Mouse (Mus musculus): Measurements from ENCODE around the gene Sytl3.
"Not testable (repeated sequence)": the region's sequence is repeated elsewhere in the genome, so short reads cannot be mapped to it uniquely, and the experiment has no call there.

DNA sequence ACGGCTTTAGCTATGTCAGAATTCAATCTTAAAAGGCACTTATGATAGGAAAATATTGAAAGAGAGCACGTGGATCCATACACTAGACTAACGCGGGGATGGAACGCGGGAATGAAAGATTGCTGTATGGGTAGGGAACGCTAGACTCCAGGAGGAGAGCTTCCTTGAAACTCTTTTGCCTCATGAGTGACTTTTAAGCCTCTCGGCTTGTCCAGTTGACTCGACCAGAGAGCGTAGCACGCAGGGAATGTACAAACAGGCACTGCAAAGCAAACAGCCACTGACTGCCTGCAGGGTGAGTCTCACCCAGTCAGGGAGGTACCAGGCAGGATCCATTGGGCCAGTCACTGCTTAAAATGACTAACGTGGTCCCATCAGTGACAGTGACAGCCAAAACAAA, 36.9 kb upstream of the Sytl3 start:
- TF ChIP-seq POLR2A (IDR thresholded peaks at IDR 0.05; ENCODE audit: extremely low read depth, insufficient read depth, low read length); CTCF (IDR thresholded peaks at IDR 0.05; ENCODE audit: low read depth, low read length): not testable (repeated sequence)

All from liver, adult 2 months (tissue).